Comparison of ENCODE assay signal across 17 mouse cellular contexts in the genomic region with DNA sequence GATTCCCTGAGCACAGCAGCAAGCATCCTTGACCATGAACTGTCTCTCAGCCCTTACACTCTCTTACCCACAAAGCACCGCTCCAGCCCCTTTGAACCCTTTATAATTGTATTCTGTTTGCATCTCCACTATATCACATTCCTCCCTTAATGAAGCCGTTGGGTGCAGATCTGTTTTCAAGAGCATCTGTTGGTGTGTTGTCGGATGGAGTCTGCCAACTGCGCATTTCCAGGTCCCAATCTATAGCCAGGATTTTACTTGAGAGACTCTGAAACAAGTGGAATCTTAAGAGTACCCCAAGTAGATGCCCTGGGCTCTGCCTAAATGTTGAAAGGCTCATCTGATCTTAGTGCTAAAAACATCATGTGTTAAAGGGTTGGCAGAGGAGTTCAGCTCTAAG. TPM values are rescaled to one million over a fixed set of nuclear protein-coding genes. Genes with fewer than 3 reads are reported as not detected.
DNase-seq lines count a peak whose midpoint lies in the region; ATAC-seq and TF ChIP-seq lines count a peak whose summit lies in the region.
"Had no signal": no experiment of that assay in that cellular context is flagged by ENCODE, and none has a peak within 500 bp of the region (broad histone marks: within the 10 kb centered on the region; RNA-seq: fewer than 3 reads in every experiment).

No protein-coding gene starts in this region.

- TF ChIP-seq CTCF in gastrocnemius, adult 2 months (IDR thresholded peaks at IDR 0.05) = no peak
- TF ChIP-seq CTCF in lung, embryonic 14.5 days (IDR thresholded peaks at IDR 0.05; ENCODE audit: low read depth) = no peak
- TF ChIP-seq CTCF in lung, adult 2 months (IDR thresholded peaks at IDR 0.05; ENCODE audit: insufficient read depth, low read length) = no peak

- 0 out of 2 replicates have a peak, but pooled peaks cover 3% of the 10 kb centered on the region for H3K36me3 ChIP-seq in lung, embryonic 14.5 days (ENCODE audit: insufficient read depth)
- peaks cover 3% of the 10 kb centered on the region; the same call in 1 of the 2 replicates for H3K36me3 ChIP-seq in forebrain, embryonic 14.5 days (ENCODE audit: control insufficient read depth, insufficient read depth, low read length)
- H3K36me3 ChIP-seq in hindbrain, embryonic 16.5 days (ENCODE audit: control insufficient read depth, insufficient read depth, low read length) = no peaks in the 10 kb centered on the region
- H3K36me3 ChIP-seq: intestine, embryonic 15.5 days; limb, embryonic 12.5 days had no signal

- DNase-seq in gastrocnemius, adult 2 months = no peak
- DNase-seq in gastrocnemius, adult 18-20 months (ENCODE audit: low spot score) = no peak
- DNase-seq in lung, embryonic 14.5 days = no peak
- DNase-seq in lung, adult 2 months = no peak
- DNase-seq in forebrain, embryonic 14.5 days (ENCODE audit: low spot score) = peak; percentile 69
- no peak for DNase-seq in Muller cell, postnatal 12 days (ENCODE audit: inconsistent ontology term)
- no peak for DNase-seq in cerebellum, postnatal 36 days
- DNase-seq: adrenal gland, postnatal 10 days; cerebellum, adult 11-12 months; lung, postnatal 10 days; right cerebral cortex, postnatal 14 days had no signal

- peaks cover 48% of the 10 kb centered on the region for H3K4me1 ChIP-seq in lung, embryonic 14.5 days (ENCODE audit: insufficient read depth)
- peaks cover 17% of the 10 kb centered on the region for H3K4me1 ChIP-seq in lung, adult 2 months (ENCODE audit: control insufficient read depth, insufficient read depth, low read length)
- H3K4me1 ChIP-seq in forebrain, embryonic 14.5 days (ENCODE audit: control insufficient read depth, insufficient read depth, low read length) = peaks cover 39% of the 10 kb centered on the region
- H3K4me1 ChIP-seq in hindbrain, embryonic 16.5 days (ENCODE audit: control insufficient read depth, insufficient read depth, low read depth, low read length) = peaks cover 59% of the 10 kb centered on the region

- no peak overlapping the region for H3K9ac ChIP-seq in lung, embryonic 14.5 days
- no peak overlapping the region for H3K9ac ChIP-seq in forebrain, embryonic 14.5 days (ENCODE audit: low read length)
- no peak overlapping the region for H3K9ac ChIP-seq in hindbrain, embryonic 16.5 days (ENCODE audit: low read depth, low read length)
- H3K9ac ChIP-seq: intestine, embryonic 15.5 days; limb, embryonic 12.5 days; liver, embryonic 14.5 days had no signal

- H3K27me3 ChIP-seq in lung, embryonic 14.5 days (ENCODE audit: insufficient read depth, low read length) = no peaks in the 10 kb centered on the region
- no peaks in the 10 kb centered on the region; the same call in 1 of the 2 replicates for H3K27me3 ChIP-seq in forebrain, embryonic 14.5 days (replicated peaks; ENCODE audit: control insufficient read depth, insufficient read depth, low read length)
- no peaks in the 10 kb centered on the region for H3K27me3 ChIP-seq in hindbrain, embryonic 16.5 days (replicated peaks; ENCODE audit: control insufficient read depth, insufficient read depth, low read length)
- H3K27me3 ChIP-seq: intestine, embryonic 15.5 days had no signal

- ATAC-seq in lung, embryonic 14.5 days (ENCODE audit: insufficient read depth) = no peak
- no peak for ATAC-seq in forebrain, embryonic 14.5 days
- no peak for ATAC-seq in hindbrain, embryonic 16.5 days
- ATAC-seq: intestine, embryonic 15.5 days had no signal

- no peak overlapping the region for H3K4me3 ChIP-seq in gastrocnemius, adult 2 months
- no peak overlapping the region for H3K4me3 ChIP-seq in lung, embryonic 14.5 days (ENCODE audit: low read depth, low read length)
- H3K4me3 ChIP-seq in lung, adult 2 months (replicated peaks; ENCODE audit: extremely low read depth, low read depth, low read length) = no peak overlapping the region
- H3K4me3 ChIP-seq in forebrain, embryonic 14.5 days (ENCODE audit: low read depth, low read length) = no peak overlapping the region
- H3K4me3 ChIP-seq in hindbrain, embryonic 16.5 days (ENCODE audit: low read length) = no peak overlapping the region
- H3K4me3 ChIP-seq: embryonic facial prominence, embryonic 10.5 days; intestine, embryonic 15.5 days; limb, embryonic 12.5 days had no signal

- no peak for TF ChIP-seq POLR2A in lung, adult 2 months (IDR thresholded peaks at IDR 0.05; ENCODE audit: borderline replicate concordance, extremely low read depth, low read depth, low read length)

- intact Hi-C loops in gastrocnemius, adult 2 months (cut with DNase I) = no loop called here

- H3K27ac ChIP-seq in gastrocnemius, adult 2 months = peak overlapping the region; percentile 35; the same call in 1 of the 2 replicates
- no peak overlapping the region for H3K27ac ChIP-seq in lung, embryonic 14.5 days (ENCODE audit: low read depth)
- H3K27ac ChIP-seq in forebrain, embryonic 14.5 days (ENCODE audit: low read depth, low read length) = no peak overlapping the region; the same call in 1 of the 2 replicates
- H3K27ac ChIP-seq in hindbrain, embryonic 16.5 days (ENCODE audit: low read depth, low read length) = no peak overlapping the region
- H3K27ac ChIP-seq: embryonic facial prominence, embryonic 10.5 days; intestine, embryonic 15.5 days; kidney, postnatal 0 days; limb, embryonic 12.5 days; liver, embryonic 14.5 days had no signal

- 89% methylated on average over 4 of the region's 4 CpGs for WGBS in lung, embryonic 14.5 days
- WGBS in lung, adult 2 months = 91% methylated on average over 4 of the region's 4 CpGs
- WGBS in forebrain, embryonic 14.5 days = 58% methylated on average over 4 of the region's 4 CpGs
- 53% methylated on average over 4 of the region's 4 CpGs for WGBS in hindbrain, embryonic 16.5 days

- peak overlapping the region; percentile 18; the same call in 1 of the 2 replicates for H3K4me2 ChIP-seq in lung, embryonic 14.5 days
- peak overlapping the region; percentile 20 for H3K4me2 ChIP-seq in forebrain, embryonic 14.5 days (ENCODE audit: low read length)
- peak overlapping the region; percentile 91 for H3K4me2 ChIP-seq in hindbrain, embryonic 16.5 days (ENCODE audit: low read length)
- H3K4me2 ChIP-seq: intestine, embryonic 15.5 days; limb, embryonic 12.5 days had no signal

- H3K9me3 ChIP-seq in lung, embryonic 14.5 days (ENCODE audit: low read depth, low read length) = no peaks in the 10 kb centered on the region
- no peaks in the 10 kb centered on the region for H3K9me3 ChIP-seq in forebrain, embryonic 14.5 days (replicated peaks; ENCODE audit: control insufficient read depth, low read length)
- no peaks in the 10 kb centered on the region for H3K9me3 ChIP-seq in hindbrain, embryonic 16.5 days (ENCODE audit: control insufficient read depth, low read length)
- H3K9me3 ChIP-seq: embryonic facial prominence, embryonic 10.5 days; intestine, embryonic 15.5 days; limb, embryonic 12.5 days had no signal

RNA-seq across cellular contexts. Expression of gene Afap1, which starts 3.4 kb away (rescaled TPM):
- 1 to 10 TPM; 7.4 to 8.3 TPM for total RNA-seq in gastrocnemius, adult 2 months (2021)
- 1 to 10 TPM; 5.8 to 7.8 TPM for total RNA-seq in gastrocnemius, adult 18-20 months (2021)
- polyA plus RNA-seq in lung, embryonic 14.5 days (2014; fragmentation: Nextera tagmentation; extraction: Ambion mirVana) = 19.4 and 19.7 TPM in 2 replicates
- 13.7 and 19.7 TPM in 2 replicates for polyA plus RNA-seq in lung, adult 2 months (2012; rRNA removed)
- polyA plus RNA-seq in forebrain, embryonic 14.5 days (2014; fragmentation: Nextera tagmentation; extraction: Ambion mirVana) = 36.9 and 45.8 TPM in 2 replicates
- 54.8 and 69.4 TPM in 2 replicates for polyA plus RNA-seq in hindbrain, embryonic 16.5 days (2015; fragmentation: Nextera tagmentation; extraction: Ambion mirVana)

Comparison
In these comparisons a context has a peak if more than half of its experiments do, and no peak if none do; other contexts are left out.
1. H3K4me2 ChIP-seq: peak in every context shown above with its lines; median percentile 91 in hindbrain, embryonic 16.5 days; 20 in forebrain, embryonic 14.5 days; 18 in lung, embryonic 14.5 days.